Mouse (Mus musculus) adrenal gland, adult 2 months (tissue): ENCODE data around the gene Dmrta2. TPM values are rescaled to one million over a fixed set of nuclear protein-coding genes. Genes with fewer than 3 reads are reported as not detected.
A peak's percentile ranks its signal among the peaks of the same experiment; 100 is the strongest.

Source experiments
- DNase-seq: peaks from one replicate; pipeline ENCODE4 v3.0.0; 2021
- polyA plus RNA-seq: library from polyadenylated mRNA; depleted of rRNA; stranded (reverse); fragments of >200 nt; gene quantifications from 2 replicates; pipeline ENCODE4 v1.2.3, GENCODE M21; 2012
- total RNA-seq, 2 experiments: library from RNA; stranded (reverse); gene quantifications; 2 replicates each; pipeline ENCODE4 v1.2.3; 2021

Gene Dmrta2
- total and polyA plus RNA-seq, 3 experiments: 1.0 TPM; not detected in 2

- DNase-seq: peak; percentile 34
Observed at GRCm38 (mm10) chr4:109979461-109980320, 1.8 kb downstream of the Dmrta2 start.

GRCm38 (mm10) chr4:109980321-109981082, 2.6 kb downstream of the Dmrta2 start:
- no peak for DNase-seq

- DNase-seq: no peak
Observed at GRCm38 (mm10) chr4:109981083-109981870, 3.4 kb downstream of the Dmrta2 start.

GRCm38 (mm10) chr4:109981871-109982680, 4.2 kb downstream of the Dmrta2 start:
- DNase-seq: peak; percentile 47

- no peak for DNase-seq
Observed at GRCm38 (mm10) chr4:109982681-109983265, 4.9 kb downstream of the Dmrta2 start.

- no peak for DNase-seq
Observed at GRCm38 (mm10) chr4:109983281-109984001, 5.6 kb downstream of the Dmrta2 start.

- DNase-seq: no peak
Observed at GRCm38 (mm10) chr4:109984011-109984411, 6.2 kb downstream of the Dmrta2 start.

GRCm38 (mm10) chr4:109984496-109985423, 6.9 kb downstream of the Dmrta2 start:
- DNase-seq: no peak

GRCm38 (mm10) chr4:109985424-109986172, 7.7 kb downstream of the Dmrta2 start:
- DNase-seq: no peak

GRCm38 (mm10) chr4:109986301-109986700, 8.4 kb downstream of the Dmrta2 start:
- DNase-seq: no peak

- no peak for DNase-seq
Observed at GRCm38 (mm10) chr4:109986748-109987355, 9.0 kb downstream of the Dmrta2 start.

- no peak for DNase-seq
Observed at GRCm38 (mm10) chr4:109987560-109988362, 9.9 kb downstream of the Dmrta2 start.

- DNase-seq: no peak
Observed at GRCm38 (mm10) chr4:109988411-109988810, 10.6 kb downstream of the Dmrta2 start.

GRCm38 (mm10) chr4:109989213-109989612, 11.4 kb downstream of the Dmrta2 start:
- DNase-seq: no peak

GRCm38 (mm10) chr4:110006044-110006443, 28.2 kb downstream of the Dmrta2 start:
- DNase-seq: no peak

GRCm38 (mm10) chr4:110019145-110019544, 41.3 kb downstream of the Dmrta2 start:
- no peak for DNase-seq

GRCm38 (mm10) chr4:110020255-110020654, 42.4 kb downstream of the Dmrta2 start:
- DNase-seq: peak; percentile 82
